Mouse (Mus musculus) myocyte (in vitro differentiated cells): Measurements from ENCODE around the gene Bglap2.

Experiments
- MAX ChIP-seq: IDR thresholded peaks from one replicate; pipeline ENCODE4 v1.6.1; 2011; ENCODE audit warnings: low read depth, mild to moderate bottlenecking, control low read depth
- MYOG ChIP-seq, 3 experiments: IDR thresholded peaks; one replicate each; pipeline ENCODE4 v1.6.1; 2011; ENCODE audit warnings: control low read depth in 2 of 3, low read depth in 2 of 3, mild to moderate bottlenecking in 2 of 3; ENCODE audit not compliant: insufficient read length in 2 of 3, control insufficient read depth in 1 of 3, insufficient read depth in 1 of 3
- POLR2A ChIP-seq: IDR thresholded peaks from one replicate; pipeline ENCODE4 v1.6.1; 2011; ENCODE audit warnings: low read depth, mild to moderate bottlenecking, control low read depth, moderate library complexity; ENCODE audit not compliant: insufficient read length
- TCF3 ChIP-seq: IDR thresholded peaks from one replicate; pipeline ENCODE4 v1.6.1; 2011; ENCODE audit warnings: low read depth, control low read depth; ENCODE audit not compliant: insufficient read length
- USF1 ChIP-seq: IDR thresholded peaks from one replicate; pipeline ENCODE4 v1.6.1; 2011; ENCODE audit warnings: low read depth, mild to moderate bottlenecking, control low read depth, moderate library complexity

DNA sequence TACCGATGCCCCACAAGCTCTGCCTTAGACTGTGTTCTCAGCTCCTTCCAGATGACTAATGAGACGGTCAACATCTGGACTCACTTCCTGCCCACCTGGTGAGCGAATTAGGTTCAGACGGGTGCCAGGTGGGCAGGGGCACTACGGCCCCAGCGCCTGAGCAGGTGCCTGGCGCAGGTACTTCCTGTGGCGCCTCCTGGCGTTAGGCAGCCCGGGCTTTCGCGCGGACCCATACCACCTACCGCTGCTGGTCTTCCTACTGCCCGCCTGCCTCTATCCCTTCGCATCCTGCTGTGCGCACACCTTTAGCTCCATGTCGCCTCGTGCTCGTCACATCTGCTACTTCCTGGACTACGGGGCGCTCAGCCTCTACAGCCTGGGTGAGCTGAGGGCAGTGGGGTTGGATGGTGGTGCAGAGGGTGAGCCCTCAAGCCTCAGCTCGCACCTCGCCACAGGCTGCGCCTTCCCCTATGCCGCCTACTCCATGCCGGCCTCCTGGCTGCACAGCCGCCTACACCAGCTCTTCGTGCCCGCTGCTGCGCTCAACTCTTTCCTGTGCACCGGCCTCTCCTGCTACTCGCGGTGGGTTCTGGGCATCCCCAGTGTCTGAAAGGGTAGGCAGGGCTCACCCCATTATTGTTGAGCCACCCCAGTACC, 12.7 kb downstream of the Bglap2 start:
- no peak for TF ChIP-seq USF1
- no peak for TF ChIP-seq POLR2A
- no peak for TF ChIP-seq TCF3
- no peak for TF ChIP-seq MYOG (IDR thresholded peaks at IDR 0.05; ENCODE audit: control insufficient read depth in 1 of 3, insufficient read depth in 1 of 3, insufficient read length in 2 of 3, low read depth in 2 of 3)
- no peak for TF ChIP-seq MAX
